Mouse (Mus musculus) stomach, embryonic 14.5 days (tissue): ENCODE data around the gene Itga6. TPM values are rescaled to one million over a fixed set of nuclear protein-coding genes. Genes with fewer than 3 reads are reported as not detected.

Experiments
- ATAC-seq: fragments of 200-750 bp; cut with Nextera tagmentation; 2 replicates; pipeline ENCODE4 v1.8.0; 2017; ENCODE audit warnings: low read depth, moderate TSS enrichment; ENCODE audit not compliant: insufficient number of reproducible peaks, insufficient read depth, low FRiP score
- H3K27ac ChIP-seq: fragments of 300-500 bp; sonication (generic); 2 replicates; pipeline ENCODE4 v1.5.1; 2014; ENCODE audit warnings: mild to moderate bottlenecking, low read length, moderate library complexity, mixed read lengths
- H3K27me3 ChIP-seq: fragments of 300-500 bp; sonication (generic); 2 replicates; pipeline ENCODE4 v1.6.1; 2014; ENCODE audit warnings: low read length, control low read depth, mixed read lengths; ENCODE audit not compliant: control insufficient read depth, insufficient read depth
- H3K36me3 ChIP-seq: fragments of 300-500 bp; sonication (generic); 2 replicates; pipeline ENCODE4 v1.6.1; 2014; ENCODE audit warnings: mild to moderate bottlenecking, control low read depth, low read length, moderate library complexity, mixed read lengths; ENCODE audit not compliant: control insufficient read depth, insufficient read depth
- H3K4me1 ChIP-seq: fragments of 300-500 bp; sonication (generic); 2 replicates; pipeline ENCODE4 v1.6.1; 2014; ENCODE audit warnings: low read length, control low read depth, mixed read lengths; ENCODE audit not compliant: control insufficient read depth, insufficient read depth
- H3K4me2 ChIP-seq: fragments of 300-500 bp; sonication (generic); replicated peaks from 2 replicates; pipeline ENCODE4 v1.6.1; 2014; ENCODE audit warnings: low read depth, low read length, control low read depth
- H3K4me3 ChIP-seq: fragments of 300-500 bp; sonication (generic); 2 replicates; pipeline ENCODE4 v1.5.1; 2014; ENCODE audit warnings: low read depth, low read length, control low read depth
- H3K9ac ChIP-seq: fragments of 300-500 bp; sonication (generic); replicated peaks from 2 replicates; pipeline ENCODE4 v1.6.1; 2014; ENCODE audit warnings: low read depth, mild to moderate bottlenecking, control low read depth, low read length, moderate library complexity, mixed read lengths
- H3K9me3 ChIP-seq: fragments of 300-500 bp; sonication (generic); 2 replicates; pipeline ENCODE4 v1.6.1; 2016; ENCODE audit warnings: low read depth, low read length, control low read depth; ENCODE audit not compliant: control insufficient read depth
- WGBS: fragments of 180-500 bp; shearing (Covaris S2); extraction: QIAGEN DNeasy Blood & Tissue Kit; methylation state at CpG from one replicate; pipeline ENCODE4 v1.1.7; 2014; 5-methylcytosine and 5-hydroxymethylcytosine counted together
- polyA plus RNA-seq: library from polyadenylated mRNA; unstranded; fragments of >200 nt; fragmentation: Nextera tagmentation; extraction: Ambion mirVana; gene quantifications from 2 replicates; pipeline ENCODE4 v1.2.1, GENCODE M21; 2014

Itga6 gene
- polyA plus RNA-seq, 1 experiment from 2014 or later: 65.5 TPM

GRCm38 (mm10) chr2:71726883-71727676, 18.3 kb upstream of the Itga6 start:
- Histone ChIP-seq H3K36me3 (no peaks in the 10 kb centered on the region), H3K27ac (no peak overlapping the region), H3K4me1 (no peaks in the 10 kb centered on the region), H3K9me3 (no peaks in the 10 kb centered on the region), H3K9ac (no peak overlapping the region), H3K27me3 (no peaks in the 10 kb centered on the region), H3K4me3 (no peak overlapping the region), H3K4me2 (no peak overlapping the region)
- ATAC-seq: no peak
- WGBS: 81% methylated on average over 7 of the region's 7 CpGs

- H3K9me3 ChIP-seq: no peaks in the 10 kb centered on the region
- H3K4me1 ChIP-seq: no peaks in the 10 kb centered on the region
- H3K4me2 ChIP-seq: no peak overlapping the region
- H3K4me3 ChIP-seq: no peak overlapping the region
- no peaks in the 10 kb centered on the region for H3K36me3 ChIP-seq
- WGBS: 84% methylated on average over 7 of the region's 7 CpGs
- H3K27ac ChIP-seq: no peak overlapping the region
- H3K9ac ChIP-seq: no peak overlapping the region
- H3K27me3 ChIP-seq: no peaks in the 10 kb centered on the region
- ATAC-seq: no peak
Observed at GRCm38 (mm10) chr2:71728341-71728740, 17.1 kb upstream of the Itga6 start.

GRCm38 (mm10) chr2:71728796-71729195, 16.6 kb upstream of the Itga6 start:
- no peak overlapping the region for H3K4me3 ChIP-seq
- WGBS: 60% methylated on average over 5 of the region's 5 CpGs
- ATAC-seq: no peak

DNA sequence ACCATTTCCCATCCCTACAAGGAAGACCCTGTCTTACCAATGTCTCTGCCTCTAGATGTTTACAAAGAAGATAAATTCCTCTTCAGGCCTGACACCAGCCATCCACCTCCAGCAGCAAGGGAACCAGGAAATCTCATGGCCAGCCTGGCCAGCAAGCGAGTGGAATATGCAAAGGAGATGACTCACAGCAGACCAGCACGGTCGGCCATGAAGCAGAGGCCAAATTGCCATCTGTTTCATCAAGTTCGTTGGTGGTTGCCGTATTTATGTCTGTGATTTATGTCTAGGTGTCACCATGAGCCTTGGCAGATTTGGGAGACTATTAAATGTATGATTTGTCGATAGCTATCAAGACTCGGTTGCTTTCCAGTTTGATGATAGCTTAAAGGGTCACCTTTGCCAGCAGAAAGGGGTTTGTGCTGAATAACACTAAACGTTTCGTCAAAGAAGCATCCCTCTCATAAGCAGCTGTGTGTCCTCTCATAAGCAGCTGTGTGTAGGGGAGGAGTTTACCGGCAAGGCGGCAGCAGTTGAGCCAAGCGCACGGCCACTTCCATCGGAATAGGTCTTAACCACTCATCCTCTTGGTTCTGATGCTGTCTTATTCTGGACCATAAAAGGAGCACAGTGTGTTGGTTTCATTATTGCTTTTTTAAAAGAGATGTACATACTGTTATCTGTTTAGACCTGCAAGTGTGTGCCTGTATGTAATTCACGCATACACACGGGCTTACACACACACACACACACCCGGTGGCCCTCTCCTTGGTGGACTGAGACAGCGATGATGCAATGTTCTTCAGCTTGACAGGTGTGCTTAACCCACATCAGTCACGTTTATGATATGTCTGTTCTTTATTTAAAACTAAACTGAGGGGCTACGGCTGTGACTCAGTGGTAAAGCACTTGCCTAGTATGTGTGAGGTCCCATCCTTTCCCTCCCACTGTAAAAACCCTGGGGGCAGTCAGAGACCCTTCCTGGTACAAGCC, 14.5 kb upstream of the Itga6 start:
- H3K4me2 ChIP-seq: no peak overlapping the region
- WGBS: 60% methylated on average over 20 of the region's 20 CpGs
- H3K4me1 ChIP-seq: no peaks in the 10 kb centered on the region; the same call in 1 of the 2 replicates
- no peak overlapping the region for H3K27ac ChIP-seq
- H3K4me3 ChIP-seq: no peak overlapping the region
- no peaks in the 10 kb centered on the region for H3K27me3 ChIP-seq
- ATAC-seq: no peak
- H3K36me3 ChIP-seq: no peaks in the 10 kb centered on the region
- H3K9ac ChIP-seq: no peak overlapping the region
- no peaks in the 10 kb centered on the region for H3K9me3 ChIP-seq

More at GRCm38 (mm10) chr2:71728796-71729195, 16.6 kb upstream of the Itga6 start:
- Histone ChIP-seq H3K9me3 (no peaks in the 10 kb centered on the region), H3K27ac (no peak overlapping the region), H3K36me3 (no peaks in the 10 kb centered on the region), H3K9ac (no peak overlapping the region), H3K27me3 (no peaks in the 10 kb centered on the region), H3K4me2 (no peak overlapping the region), H3K4me1 (no peaks in the 10 kb centered on the region)

DNA sequence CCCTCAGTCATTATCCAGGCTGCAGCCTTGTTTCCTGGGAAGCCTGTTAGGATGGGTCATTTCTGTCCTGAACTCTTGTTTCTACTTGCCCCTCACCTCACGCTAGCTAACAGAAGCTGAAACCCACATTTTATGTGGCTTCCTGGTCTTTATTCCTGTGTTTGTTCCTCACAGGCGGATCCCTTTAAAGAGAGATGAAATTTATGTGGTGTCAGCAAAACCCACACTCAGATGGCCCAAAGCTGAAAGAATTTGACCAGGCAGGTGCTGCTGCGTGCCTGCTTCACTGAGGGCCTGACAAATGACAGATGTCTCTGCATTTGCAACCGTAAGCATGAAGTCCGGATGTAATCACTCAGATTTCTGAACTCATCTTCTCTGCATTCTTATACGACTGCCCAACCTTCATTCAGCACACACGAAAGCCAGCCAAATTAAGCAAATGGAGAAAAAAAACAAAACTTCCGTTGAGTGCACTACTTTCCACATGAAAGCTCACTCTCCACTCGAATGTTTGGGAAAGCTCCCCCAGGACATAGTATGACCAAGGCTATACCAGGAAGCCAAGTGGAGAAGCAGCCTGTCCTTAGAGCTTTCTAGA, 10.5 kb upstream of the Itga6 start:
- ATAC-seq: no peak
- peaks cover 2% of the 10 kb centered on the region for H3K4me1 ChIP-seq
- WGBS: 23% methylated on average over 9 of the region's 9 CpGs
- H3K9ac ChIP-seq: no peak overlapping the region
- no peaks in the 10 kb centered on the region for H3K27me3 ChIP-seq
- H3K27ac ChIP-seq: no peak overlapping the region
- no peaks in the 10 kb centered on the region for H3K9me3 ChIP-seq
- no peak overlapping the region for H3K4me3 ChIP-seq
- H3K4me2 ChIP-seq: no peak overlapping the region
- H3K36me3 ChIP-seq: no peaks in the 10 kb centered on the region

GRCm38 (mm10) chr2:71735541-71736159, 9.8 kb upstream of the Itga6 start:
- H3K4me2 ChIP-seq: no peak overlapping the region
- no peaks in the 10 kb centered on the region for H3K36me3 ChIP-seq
- H3K27me3 ChIP-seq: no peaks in the 10 kb centered on the region
- no peak for ATAC-seq
- H3K27ac ChIP-seq: no peak overlapping the region
- H3K4me1 ChIP-seq: peaks cover 5% of the 10 kb centered on the region
- H3K9me3 ChIP-seq: no peaks in the 10 kb centered on the region
- no peak overlapping the region for H3K4me3 ChIP-seq
- WGBS: 88% methylated on average over 17 of the region's 17 CpGs
- H3K9ac ChIP-seq: no peak overlapping the region

DNA sequence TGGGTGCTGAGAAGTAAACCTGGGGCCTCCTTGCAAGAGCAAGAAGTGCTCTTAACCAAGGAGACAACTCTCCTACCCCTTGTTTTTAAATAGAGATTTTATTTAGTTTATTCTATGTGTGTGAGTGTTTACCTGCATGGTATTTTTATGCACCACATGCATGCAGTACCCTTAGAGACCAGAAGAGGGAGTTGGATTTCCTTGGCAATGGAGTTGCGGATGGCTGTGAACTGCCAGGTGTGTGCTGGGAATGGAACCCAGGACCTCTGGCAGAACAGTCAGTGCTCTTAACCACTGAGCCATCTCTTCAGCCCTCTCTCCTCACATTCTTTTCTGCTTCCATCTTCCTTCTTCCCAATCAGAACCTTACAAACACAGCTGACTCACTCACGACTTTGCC, 9.2 kb upstream of the Itga6 start:
- no peak overlapping the region for H3K4me3 ChIP-seq
- H3K9ac ChIP-seq: no peak overlapping the region
- no peaks in the 10 kb centered on the region for H3K9me3 ChIP-seq
- WGBS: 93% methylated on average over 2 of the region's 2 CpGs
- no peak overlapping the region for H3K27ac ChIP-seq
- H3K4me1 ChIP-seq: peaks cover 5% of the 10 kb centered on the region
- no peaks in the 10 kb centered on the region for H3K27me3 ChIP-seq
- ATAC-seq: no peak
- no peak overlapping the region for H3K4me2 ChIP-seq
- no peaks in the 10 kb centered on the region for H3K36me3 ChIP-seq
